Mouse (Mus musculus): ENCODE results near the gene Smarcal1. TPM values are rescaled to one million over a fixed set of nuclear protein-coding genes. Genes with fewer than 3 reads are reported as not detected.

Smarcal1 gene
- polyA plus RNA-seq (2014; fragmentation: Nextera tagmentation; extraction: Ambion mirVana), result 37.1 and 37.4 TPM in 2 replicates

GRCm38 (mm10) chr1:72582947-72583731 lies at the start of gene Smarcal1:
Gene Smarcal1, plus strand, starts transcription at chr1:72583251.
- Histone ChIP-seq H3K27me3 (ENCODE audit: control insufficient read depth, insufficient read depth, low read length) (no peaks in the 10 kb centered on the region), H3K27ac (replicated peaks; ENCODE audit: low read depth, low read length) (no peak within 1 kb of the TSS)
- peak; percentile 95 for DNase-seq (ENCODE audit: low spot score)

GRCm38 (mm10) chr1:72533439-72533838 lies 49.6 kb upstream of the Smarcal1 start:
- Histone ChIP-seq H3K27ac (replicated peaks; ENCODE audit: low read depth, low read length) (no peak overlapping the region), H3K27me3 (ENCODE audit: control insufficient read depth, insufficient read depth, low read length) (peaks cover 31% of the 10 kb centered on the region), H3K4me1 (ENCODE audit: control insufficient read depth, insufficient read depth, low read length) (0 out of 2 replicates have a peak, but pooled peaks cover 5% of the 10 kb centered on the region), H3K9ac (ENCODE audit: low read length) (no peak overlapping the region), H3K36me3 (ENCODE audit: control insufficient read depth, insufficient read depth, low read length) (no peaks in the 10 kb centered on the region), H3K4me2 (ENCODE audit: low read depth, severe bottlenecking) (no peak overlapping the region), H3K9me3 (ENCODE audit: control insufficient read depth, low read length) (no peaks in the 10 kb centered on the region), H3K4me3 (ENCODE audit: low read depth, low read length) (no peak overlapping the region)
- ATAC-seq (ENCODE audit: insufficient number of reproducible peaks, low FRiP score, low TSS enrichment, low read depth) (no peak), DNase-seq (ENCODE audit: low spot score) (no peak)

More at GRCm38 (mm10) chr1:72582947-72583731, at the start of gene Smarcal1:
- Histone ChIP-seq H3K36me3 (ENCODE audit: control insufficient read depth, insufficient read depth, low read length) (peaks cover 4% of the 10 kb centered on the region; the same call in 1 of the 2 replicates), H3K4me3 (ENCODE audit: low read depth, low read length) (peak within 1 kb of the TSS; percentile 60), H3K4me1 (ENCODE audit: control insufficient read depth, insufficient read depth, low read length) (no peaks in the 10 kb centered on the region), H3K9ac (ENCODE audit: low read length) (peak within 1 kb of the TSS; percentile 68), H3K4me2 (ENCODE audit: low read depth, severe bottlenecking) (peak within 1 kb of the TSS; percentile 57), H3K9me3 (ENCODE audit: control insufficient read depth, low read length) (no peaks in the 10 kb centered on the region)
- under 1% methylated on average over 25 of the region's 25 CpGs for WGBS
- ATAC-seq (ENCODE audit: insufficient number of reproducible peaks, low FRiP score, low TSS enrichment, low read depth), result peak; percentile 99

GRCm38 (mm10) chr1:72535725-72536571 lies 47.1 kb upstream of the Smarcal1 start:
- Histone ChIP-seq H3K4me3 (ENCODE audit: low read depth, low read length) (peak overlapping the region; percentile 12; the same call in 1 of the 2 replicates), H3K36me3 (ENCODE audit: control insufficient read depth, insufficient read depth, low read length) (no peaks in the 10 kb centered on the region), H3K4me1 (ENCODE audit: control insufficient read depth, insufficient read depth, low read length) (0 out of 2 replicates have a peak, but pooled peaks cover 5% of the 10 kb centered on the region), H3K9me3 (ENCODE audit: control insufficient read depth, low read length) (no peaks in the 10 kb centered on the region), H3K27me3 (ENCODE audit: control insufficient read depth, insufficient read depth, low read length) (peaks cover 31% of the 10 kb centered on the region), H3K4me2 (ENCODE audit: low read depth, severe bottlenecking) (peak overlapping the region; percentile 39), H3K9ac (ENCODE audit: low read length) (no peak overlapping the region), H3K27ac (replicated peaks; ENCODE audit: low read depth, low read length) (no peak overlapping the region)
- 2% methylated on average over 34 of the region's 36 CpGs for WGBS
- ATAC-seq (ENCODE audit: insufficient number of reproducible peaks, low FRiP score, low TSS enrichment, low read depth), result no peak
- DNase-seq (ENCODE audit: low spot score), result peak; percentile 24

GRCm38 (mm10) chr1:72536611-72537351 lies 46.3 kb upstream of the Smarcal1 start, which contains the start of gene March4:
Gene March4, minus strand, starts transcription at chr1:72536930.
- Histone ChIP-seq H3K27ac (replicated peaks; ENCODE audit: low read depth, low read length) (no peak within 1 kb of the TSS), H3K36me3 (ENCODE audit: control insufficient read depth, insufficient read depth, low read length) (no peaks in the 10 kb centered on the region), H3K9ac (ENCODE audit: low read length) (no peak within 1 kb of the TSS), H3K27me3 (ENCODE audit: control insufficient read depth, insufficient read depth, low read length) (peaks cover 31% of the 10 kb centered on the region), H3K4me2 (ENCODE audit: low read depth, severe bottlenecking) (peak within 1 kb of the TSS; percentile 39), H3K4me1 (ENCODE audit: control insufficient read depth, insufficient read depth, low read length) (0 out of 2 replicates have a peak, but pooled peaks cover 5% of the 10 kb centered on the region), H3K4me3 (ENCODE audit: low read depth, low read length) (peak within 1 kb of the TSS; percentile 12; the same call in 1 of the 2 replicates), H3K9me3 (ENCODE audit: control insufficient read depth, low read length) (no peaks in the 10 kb centered on the region)
- peak; percentile 91 for DNase-seq (ENCODE audit: low spot score)
- ATAC-seq (ENCODE audit: insufficient number of reproducible peaks, low FRiP score, low TSS enrichment, low read depth), result peak; percentile 72; the same call in 1 of the 2 replicates
- 2% methylated on average over 41 of the region's 41 CpGs for WGBS

- Histone ChIP-seq H3K27me3 (ENCODE audit: control insufficient read depth, insufficient read depth, low read length) (peaks cover 31% of the 10 kb centered on the region), H3K4me3 (ENCODE audit: low read depth, low read length) (no peak overlapping the region), H3K36me3 (ENCODE audit: control insufficient read depth, insufficient read depth, low read length) (no peaks in the 10 kb centered on the region), H3K4me1 (ENCODE audit: control insufficient read depth, insufficient read depth, low read length) (0 out of 2 replicates have a peak, but pooled peaks cover 5% of the 10 kb centered on the region), H3K4me2 (ENCODE audit: low read depth, severe bottlenecking) (no peak overlapping the region), H3K9ac (ENCODE audit: low read length) (no peak overlapping the region), H3K9me3 (ENCODE audit: control insufficient read depth, low read length) (no peaks in the 10 kb centered on the region), H3K27ac (replicated peaks; ENCODE audit: low read depth, low read length) (no peak overlapping the region)
- DNase-seq (ENCODE audit: low spot score) (no peak), ATAC-seq (ENCODE audit: insufficient number of reproducible peaks, low FRiP score, low TSS enrichment, low read depth) (no peak)
- 81% methylated on average over 5 of the region's 5 CpGs for WGBS
These were observed 44.8 kb upstream of the Smarcal1 start for GRCm38 (mm10) chr1:72538266-72538665.

- Histone ChIP-seq H3K36me3 (ENCODE audit: control insufficient read depth, insufficient read depth, low read length) (no peaks in the 10 kb centered on the region), H3K27ac (replicated peaks; ENCODE audit: low read depth, low read length) (no peak overlapping the region), H3K4me1 (ENCODE audit: control insufficient read depth, insufficient read depth, low read length) (no peaks in the 10 kb centered on the region), H3K9ac (ENCODE audit: low read length) (no peak overlapping the region), H3K9me3 (ENCODE audit: control insufficient read depth, low read length) (no peaks in the 10 kb centered on the region), H3K4me3 (ENCODE audit: low read depth, low read length) (no peak overlapping the region), H3K27me3 (ENCODE audit: control insufficient read depth, insufficient read depth, low read length) (no peaks in the 10 kb centered on the region), H3K4me2 (ENCODE audit: low read depth, severe bottlenecking) (no peak overlapping the region)
- DNase-seq (ENCODE audit: low spot score), result no peak
- 88% methylated on average over 2 of the region's 2 CpGs for WGBS
- no peak for ATAC-seq (ENCODE audit: insufficient number of reproducible peaks, low FRiP score, low TSS enrichment, low read depth)
These were observed 32.7 kb upstream of the Smarcal1 start for GRCm38 (mm10) chr1:72550317-72550716.

- DNase-seq (ENCODE audit: low spot score) (no peak), ATAC-seq (ENCODE audit: insufficient number of reproducible peaks, low FRiP score, low TSS enrichment, low read depth) (no peak)
- Histone ChIP-seq H3K9ac (ENCODE audit: low read length) (no peak overlapping the region), H3K4me3 (ENCODE audit: low read depth, low read length) (no peak overlapping the region), H3K4me1 (ENCODE audit: control insufficient read depth, insufficient read depth, low read length) (no peaks in the 10 kb centered on the region), H3K27me3 (ENCODE audit: control insufficient read depth, insufficient read depth, low read length) (no peaks in the 10 kb centered on the region), H3K4me2 (ENCODE audit: low read depth, severe bottlenecking) (no peak overlapping the region), H3K27ac (replicated peaks; ENCODE audit: low read depth, low read length) (no peak overlapping the region), H3K9me3 (ENCODE audit: control insufficient read depth, low read length) (no peaks in the 10 kb centered on the region), H3K36me3 (ENCODE audit: control insufficient read depth, insufficient read depth, low read length) (no peaks in the 10 kb centered on the region)
- 86% methylated on average over 3 of the region's 3 CpGs for WGBS
These were observed 26.6 kb upstream of the Smarcal1 start for GRCm38 (mm10) chr1:72556471-72556870.

GRCm38 (mm10) chr1:72558625-72559024 lies 24.4 kb upstream of the Smarcal1 start:
- WGBS, result 75% methylated on average over 2 of the region's 2 CpGs
- no peak for DNase-seq (ENCODE audit: low spot score)
- Histone ChIP-seq H3K4me1 (ENCODE audit: control insufficient read depth, insufficient read depth, low read length) (no peaks in the 10 kb centered on the region), H3K9ac (ENCODE audit: low read length) (no peak overlapping the region), H3K27ac (replicated peaks; ENCODE audit: low read depth, low read length) (no peak overlapping the region), H3K36me3 (ENCODE audit: control insufficient read depth, insufficient read depth, low read length) (no peaks in the 10 kb centered on the region), H3K4me3 (ENCODE audit: low read depth, low read length) (no peak overlapping the region), H3K27me3 (ENCODE audit: control insufficient read depth, insufficient read depth, low read length) (no peaks in the 10 kb centered on the region), H3K4me2 (ENCODE audit: low read depth, severe bottlenecking) (no peak overlapping the region), H3K9me3 (ENCODE audit: control insufficient read depth, low read length) (no peaks in the 10 kb centered on the region)
- ATAC-seq (ENCODE audit: insufficient number of reproducible peaks, low FRiP score, low TSS enrichment, low read depth), result no peak
